Mouse (Mus musculus): ENCODE measurements around the gene Gm8300. TPM values are rescaled to one million over a fixed set of nuclear protein-coding genes. Genes with fewer than 3 reads are reported as not detected.

Gene Gm8300
- polyA plus RNA-seq (2012; ENCODE audit: low replicate concordance) = not detected in 2 replicates

DNA sequence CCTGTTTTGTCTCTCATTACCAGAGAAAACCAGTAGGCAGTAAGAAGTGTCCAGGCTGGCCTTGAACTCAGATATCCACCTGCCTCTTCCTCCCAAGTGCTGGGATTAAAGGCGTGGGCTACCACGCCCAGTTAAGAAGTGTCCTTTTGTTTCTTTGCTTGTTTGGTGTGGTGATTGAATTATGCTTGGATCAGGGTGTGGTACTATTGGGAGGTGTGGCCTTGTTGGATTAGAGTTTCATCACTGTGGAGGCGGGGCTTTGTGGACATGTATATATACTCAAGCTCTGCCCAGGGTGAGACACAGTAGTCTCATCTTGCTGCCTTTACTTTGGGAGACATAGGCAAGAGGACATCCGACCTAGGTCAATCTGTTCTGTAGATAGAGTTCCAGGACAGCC, at the start of gene Gm8300:
TSS of gene Gm8300 (plus strand) at position 301 of the 400 bp plus-strand sequence.

DNA sequence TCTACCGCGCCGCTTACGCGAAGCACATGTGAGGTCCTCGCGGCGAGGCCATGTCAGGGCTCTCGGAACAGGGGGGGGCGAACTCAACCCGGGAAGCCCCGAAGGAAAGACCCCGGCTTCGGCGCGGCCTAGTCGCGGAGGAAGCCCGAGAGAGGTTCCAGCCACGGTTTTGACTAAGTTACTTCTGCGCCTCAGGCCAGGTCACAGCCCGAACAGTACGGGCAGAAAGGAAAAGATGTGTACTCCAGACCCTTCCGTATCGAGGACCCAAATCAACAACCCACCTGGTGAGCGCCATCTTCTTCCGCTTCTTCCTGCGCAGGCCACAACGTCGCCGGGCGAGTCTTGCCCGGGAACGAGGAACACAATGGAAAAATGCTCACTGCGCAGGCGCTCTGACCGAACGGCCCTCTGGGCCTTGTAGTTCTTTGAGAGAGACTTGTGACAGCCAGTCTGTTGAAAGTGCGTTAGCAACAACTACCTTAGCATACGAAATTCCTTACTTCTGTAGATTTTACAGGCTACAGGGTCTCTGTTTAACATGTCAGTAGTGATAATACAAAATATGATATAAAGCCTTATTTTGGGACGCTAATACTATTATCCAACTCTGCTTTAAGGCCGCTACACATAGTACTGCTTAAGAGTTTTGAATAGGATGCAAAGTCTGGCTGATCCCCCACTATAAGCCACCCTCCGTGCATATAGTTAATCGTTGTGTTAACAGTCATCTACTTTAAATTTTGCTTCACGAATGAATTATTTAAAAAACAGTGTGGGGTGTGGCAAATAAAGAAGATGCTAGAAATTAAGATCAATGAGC, 41.9 kb upstream of the Gm8300 start, which contains the start of gene Snw1:
TSS of gene Snw1 (minus strand) at position 311 of the 823 bp plus-strand sequence.

GRCm38 (mm10) chr12:87494421-87494820, 19.7 kb upstream of the Gm8300 start, which contains the start of gene Gm5788:
TSS of gene Gm5788 (plus strand) at chr12:87494721.

Other genes with a start within 250 kb of the Gm8300 start
- gene Vipas39, start 248.1 kb upstream of the Gm8300 start, polyA plus RNA-seq (2012; ENCODE audit: low replicate concordance) = 1.9 and 2.3 TPM in 2 replicates
- gene Ahsa1, start 247.8 kb upstream of the Gm8300 start, polyA plus RNA-seq (2012; ENCODE audit: low replicate concordance) = 58.4 and 60.1 TPM in 2 replicates
- not detected in 2 replicates for gene Ism2, start 214.6 kb upstream of the Gm8300 start, polyA plus RNA-seq (2012; ENCODE audit: low replicate concordance)
- 41.0 and 54.3 TPM in 2 replicates for gene Sptlc2, start 126.0 kb upstream of the Gm8300 start, polyA plus RNA-seq (2012; ENCODE audit: low replicate concordance)
- 0.04 and 2.9 TPM in 2 replicates for gene Slirp, start 70.4 kb upstream of the Gm8300 start, polyA plus RNA-seq (2012; ENCODE audit: low replicate concordance)
- gene Alkbh1, start 70.3 kb upstream of the Gm8300 start, polyA plus RNA-seq (2012; ENCODE audit: low replicate concordance) = 26.5 and 27.7 TPM in 2 replicates
- gene Snw1, start 42.0 kb upstream of the Gm8300 start, polyA plus RNA-seq (2012; ENCODE audit: low replicate concordance) = 5.6 and 24.6 TPM in 2 replicates
- gene Gm5788, start 19.6 kb upstream of the Gm8300 start, polyA plus RNA-seq (2012; ENCODE audit: low replicate concordance) = not detected in 2 replicates
- gene Oog1, start 88.4 kb downstream of the Gm8300 start, polyA plus RNA-seq (2012; ENCODE audit: low replicate concordance) = not detected in 2 replicates
- not detected in 2 replicates for gene Gm4027, start 104.6 kb downstream of the Gm8300 start, polyA plus RNA-seq (2012; ENCODE audit: low replicate concordance)
- gene Gm16381, start 130.3 kb downstream of the Gm8300 start, polyA plus RNA-seq (2012; ENCODE audit: low replicate concordance) = not detected in 2 replicates

Measured in hematopoietic multipotent progenitor cell, adult 10-12 weeks (in vitro differentiated cells).